Mouse (Mus musculus) embryonic stem cell, embryonic (primary cell): ENCODE results near the gene Prickle2.

Source experiments
- CTCF ChIA-PET, 4 experiments: fragments of 300-600 bp in 2 of 4; fragments of 350-600 bp in 2 of 4; sonication (Branson Sonifier 250); formaldehyde crosslinking; loops; one replicate each; lab custom pipeline; 2022; ENCODE audit warnings: inconsistent platforms in 2 of 4; lab: Charles Lee
- POLR2A ChIA-PET, 4 experiments: fragments of 300-600 bp in 2 of 4; fragments of 350-600 bp in 2 of 4; sonication (Branson Sonifier 250); formaldehyde crosslinking; loops; one replicate each; lab custom pipeline; 2022; ENCODE audit warnings: antibody characterized with exemption in 4 of 4, inconsistent platforms in 1 of 4; lab: Charles Lee

The Prickle2 gene

GRCm38 (mm10) chr6:92407259-92407658 is 298.7 kb downstream of the Prickle2 start:
- POLR2A ChIA-PET, result interaction anchor here in 2 of 4 experiments (0.6 to 1.7 kb wide), 4 partner anchors 10 to 89 kb away, joined by 3 to 6 read pairs (median 4); no protein-coding TSS in a partner anchor
- CTCF ChIA-PET, result interaction anchor here in 2 of 4 experiments (0.5 to 1.8 kb wide), 4 partner anchors 15 to 270 kb away, joined by 3 to 10 read pairs (median 5); no protein-coding TSS in a partner anchor

DNA sequence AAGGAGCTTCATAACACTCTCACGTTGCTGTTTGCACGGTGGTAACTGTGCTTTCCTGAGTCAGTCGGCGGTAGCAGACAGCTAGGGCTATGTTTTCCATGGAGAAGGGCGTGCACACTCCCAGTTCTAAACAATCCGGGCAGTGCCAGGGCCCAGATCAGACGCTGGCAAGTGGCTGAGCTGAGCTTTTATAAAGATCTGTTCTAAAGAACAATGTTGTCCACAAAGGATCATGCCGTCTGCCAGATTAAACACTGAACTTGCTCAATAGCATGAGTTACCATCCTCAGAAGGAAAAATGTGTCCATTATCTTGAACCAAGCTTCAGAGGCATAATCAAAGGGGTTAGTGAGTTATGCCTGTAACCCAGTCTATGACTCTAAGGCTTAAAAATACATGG is 300.4 kb downstream of the Prickle2 start:
- ChIA-PET POLR2A (interaction anchor here in 2 of 4 experiments (0.5 to 0.9 kb wide), 3 partner anchors 183 to 544 kb away, joined by 3 to 5 read pairs (median 3); no protein-coding TSS in a partner anchor), CTCF (interaction anchor here in 2 of 4 experiments (0.7 to 1.2 kb wide), 2 partner anchors 16 to 322 kb away, joined by 3 to 5 read pairs; no protein-coding TSS in a partner anchor)

DNA sequence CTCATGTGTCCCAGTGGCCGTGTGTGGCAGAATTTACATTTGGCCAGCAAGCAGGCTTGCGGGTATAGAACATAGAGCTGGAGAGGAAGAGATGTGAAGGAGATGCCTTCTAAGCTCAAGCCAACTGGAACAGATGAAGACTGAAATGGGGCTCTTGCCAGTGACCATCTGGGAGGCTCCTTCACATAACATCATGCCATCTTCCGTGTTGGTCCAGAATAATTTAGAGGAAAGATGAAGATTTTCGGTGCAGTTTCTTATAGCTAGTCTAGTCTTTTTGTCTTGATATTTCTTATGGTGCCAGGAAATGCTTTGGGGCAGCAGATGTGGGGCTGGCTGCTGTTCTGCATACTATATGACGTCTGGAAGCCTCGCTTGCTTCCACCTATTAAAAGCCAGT is 308.1 kb downstream of the Prickle2 start:
- ChIA-PET CTCF (no interaction called here), POLR2A (interaction anchor here in 1 of 4 experiments (1.0 to 1.5 kb wide), 2 partner anchors 14 to 94 kb away, joined by 3 to 4 read pairs; no protein-coding TSS in a partner anchor)

DNA sequence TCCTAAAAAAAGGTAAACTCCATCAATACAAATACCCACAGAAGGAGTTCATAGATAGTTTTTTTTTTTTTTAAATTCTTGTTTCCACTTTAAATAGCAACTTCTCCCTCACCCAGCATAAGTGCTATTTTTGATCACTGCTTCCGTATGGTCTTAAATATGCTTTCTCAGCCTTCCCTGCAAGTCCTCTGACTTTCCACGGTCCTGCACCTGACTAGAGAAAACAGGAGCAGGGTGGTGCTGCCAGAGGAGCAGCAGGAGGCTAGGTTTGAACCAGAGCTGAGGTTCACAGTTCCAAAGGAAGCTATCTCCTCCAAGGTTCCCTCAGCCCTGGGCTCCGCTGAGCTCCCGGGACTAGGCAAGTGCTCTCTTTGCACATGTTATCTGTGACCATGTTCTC is 310.4 kb downstream of the Prickle2 start:
- CTCF ChIA-PET, result no interaction called here
- POLR2A ChIA-PET, result interaction anchor here in 1 of 4 experiments (0.7 to 1.4 kb wide), 2 partner anchors 19 to 128 kb away, joined by 3 read pairs; no protein-coding TSS in a partner anchor

- CTCF ChIA-PET, result interaction anchor here in 1 of 4 experiments (0.6 kb wide), 1 partner anchor 176 kb away, joined by 3 read pairs; no protein-coding TSS in a partner anchor
- POLR2A ChIA-PET, result interaction anchor here in 1 of 4 experiments (1.4 kb wide), 1 partner anchor 19 kb away, joined by 3 read pairs; no protein-coding TSS in a partner anchor
Observed at GRCm38 (mm10) chr6:92395143-92395542, 310.8 kb downstream of the Prickle2 start.

- CTCF ChIA-PET, result interaction anchor here in 1 of 4 experiments (0.6 kb wide), 1 partner anchor 175 kb away, joined by 3 read pairs; no protein-coding TSS in a partner anchor
- POLR2A ChIA-PET, result interaction anchor here in 1 of 4 experiments (1.4 kb wide), 1 partner anchor 18 kb away, joined by 3 read pairs; no protein-coding TSS in a partner anchor
Observed at GRCm38 (mm10) chr6:92394628-92395027, 311.3 kb downstream of the Prickle2 start.

DNA sequence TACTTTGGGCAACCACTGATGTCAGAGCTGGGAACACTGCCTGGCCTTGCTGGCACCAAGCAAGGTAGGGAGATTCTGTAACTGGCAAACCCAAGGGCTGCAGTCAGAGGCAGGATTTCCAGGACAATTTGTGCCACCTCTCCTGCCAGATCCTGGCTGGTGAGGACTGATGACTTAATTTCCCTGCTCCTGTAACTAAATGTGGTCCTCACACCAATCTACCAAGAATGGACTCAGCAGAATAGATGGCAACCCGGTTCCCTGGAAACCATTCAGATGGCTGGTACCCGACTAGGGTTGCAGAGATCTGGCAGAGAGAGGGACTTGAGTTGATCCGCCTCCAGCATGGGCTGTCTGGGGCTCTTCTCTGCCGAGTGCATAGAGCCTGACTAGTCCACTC is 315.6 kb downstream of the Prickle2 start:
- CTCF ChIA-PET, result no interaction called here
- POLR2A ChIA-PET, result no interaction called here

DNA sequence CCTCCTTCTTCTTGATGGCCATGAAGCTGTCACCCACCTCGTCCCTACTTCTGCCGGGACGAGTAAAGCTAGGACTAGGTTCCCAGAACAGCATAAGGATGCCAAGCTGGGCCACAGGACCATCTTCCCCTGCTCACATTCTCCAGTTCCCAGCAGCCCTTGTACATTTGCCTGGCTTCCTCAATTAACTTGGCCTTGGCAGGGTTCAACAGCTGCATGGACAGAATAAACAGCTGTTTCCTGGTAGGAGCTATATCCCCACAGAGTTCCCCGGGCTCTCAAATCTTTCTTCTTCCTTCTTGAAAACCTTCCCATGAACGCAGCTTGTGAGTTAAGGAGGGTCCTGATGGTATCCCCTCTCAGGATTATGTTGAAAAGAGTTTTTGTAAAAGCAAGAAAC is 317.3 kb downstream of the Prickle2 start:
- POLR2A ChIA-PET, result interaction anchor here in 1 of 4 experiments (0.6 to 1.7 kb wide), 2 partner anchors 12 to 25 kb away, joined by 4 to 5 read pairs; no protein-coding TSS in a partner anchor
- CTCF ChIA-PET, result interaction anchor here in 1 of 4 experiments (0.6 kb wide), 1 partner anchor 57 kb away, joined by 3 read pairs; no protein-coding TSS in a partner anchor

GRCm38 (mm10) chr6:92383196-92383782 is 322.7 kb downstream of the Prickle2 start:
- ChIA-PET CTCF (no interaction called here), POLR2A (interaction anchor here in 1 of 4 experiments (1.2 kb wide), 1 partner anchor 14 kb away, joined by 3 read pairs; no protein-coding TSS in a partner anchor)

DNA sequence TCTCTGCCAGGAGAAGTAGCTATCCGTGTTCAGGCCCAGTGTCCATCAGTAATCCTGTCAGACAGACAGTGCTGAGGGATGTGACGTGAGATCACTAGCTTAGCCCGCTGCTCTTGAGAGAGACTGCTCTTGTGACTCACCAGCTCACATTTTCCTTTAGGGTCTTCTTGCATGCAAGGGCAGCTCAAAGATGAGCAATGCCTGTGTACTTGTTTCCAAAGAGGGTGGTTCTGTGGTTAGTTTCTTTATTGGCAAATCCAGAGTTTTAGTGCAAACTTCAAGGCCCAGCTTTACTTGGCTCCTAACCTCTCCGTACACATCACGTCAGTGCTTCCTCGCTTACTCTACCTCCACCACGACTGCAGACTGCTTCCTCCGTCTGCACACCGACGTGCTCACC is 324.9 kb downstream of the Prickle2 start:
- POLR2A ChIA-PET, result interaction anchor here in 1 of 4 experiments (1.1 kb wide), 1 partner anchor 28 kb away, joined by 3 read pairs; no protein-coding TSS in a partner anchor
- CTCF ChIA-PET, result interaction anchor here in 1 of 4 experiments (0.5 to 0.6 kb wide), 2 partner anchors 118 to 1477 kb away, joined by 3 to 9 read pairs; no protein-coding TSS in a partner anchor

GRCm38 (mm10) chr6:92374826-92375225 is 331.1 kb downstream of the Prickle2 start:
- ChIA-PET POLR2A (interaction anchor here in 1 of 4 experiments (0.6 kb wide), 1 partner anchor 924 kb away, joined by 4 read pairs; no protein-coding TSS in a partner anchor), CTCF (interaction anchor here in 1 of 4 experiments (0.6 to 0.7 kb wide), 2 partner anchors 53 to 178 kb away, joined by 4 to 5 read pairs; no protein-coding TSS in a partner anchor)

- ChIA-PET POLR2A (no interaction called here), CTCF (no interaction called here)
Observed at GRCm38 (mm10) chr6:92370896-92371295, 335.1 kb downstream of the Prickle2 start.

DNA sequence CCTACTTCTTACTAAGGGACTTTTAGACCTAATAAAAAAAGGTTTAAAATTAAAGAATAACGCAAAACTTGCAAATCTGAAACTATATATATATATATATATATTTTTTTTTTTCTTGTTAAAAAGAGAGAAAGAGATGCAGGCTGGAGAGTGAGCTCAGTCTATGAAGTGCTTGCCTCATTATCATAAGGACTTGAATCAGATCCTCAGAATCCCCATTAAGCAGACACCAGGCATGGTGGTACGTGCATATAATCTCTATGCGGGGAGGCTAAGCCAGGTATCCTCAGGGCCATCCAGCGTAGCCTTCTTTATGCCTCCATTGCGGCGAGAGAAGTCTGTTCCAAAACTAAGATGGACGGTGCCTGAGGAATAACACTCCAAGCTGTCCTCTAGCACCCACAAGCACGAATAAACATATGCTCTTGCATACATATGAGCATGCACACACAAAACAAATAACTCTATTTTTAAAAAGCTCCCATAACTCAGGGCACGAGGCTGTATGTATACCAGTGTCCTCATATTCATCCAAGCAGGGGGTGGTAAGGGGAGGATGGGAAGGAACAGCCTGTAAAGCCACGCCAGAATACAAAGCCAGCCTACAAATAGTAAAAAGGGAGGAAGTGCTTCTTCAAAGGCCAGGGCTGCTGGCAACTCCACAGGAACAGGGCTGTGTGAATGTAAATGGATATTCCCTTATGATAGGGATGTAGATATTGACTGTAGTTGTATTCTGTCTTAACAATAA is 358.5 kb downstream of the Prickle2 start:
- ChIA-PET CTCF (no interaction called here), POLR2A (no interaction called here)

DNA sequence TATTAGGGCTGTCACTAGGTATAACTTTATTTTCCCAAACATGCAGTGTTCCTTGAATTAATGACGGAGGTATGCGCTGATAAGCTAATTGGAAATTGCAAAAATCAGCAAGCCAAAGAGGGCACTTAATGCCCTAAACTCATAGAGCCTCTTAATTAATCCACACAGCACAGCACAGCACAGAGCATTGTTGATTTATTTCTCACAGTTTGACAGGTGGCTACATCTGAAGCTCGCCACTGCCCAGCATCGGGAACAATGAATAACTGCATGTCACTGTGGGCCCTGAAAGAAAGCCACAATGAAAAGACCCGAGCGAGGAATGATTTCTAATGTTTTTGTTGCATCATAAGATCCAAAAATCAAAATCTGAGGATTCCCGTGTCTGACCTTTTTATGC is 359.2 kb downstream of the Prickle2 start:
- POLR2A ChIA-PET, result no interaction called here
- CTCF ChIA-PET, result no interaction called here

DNA sequence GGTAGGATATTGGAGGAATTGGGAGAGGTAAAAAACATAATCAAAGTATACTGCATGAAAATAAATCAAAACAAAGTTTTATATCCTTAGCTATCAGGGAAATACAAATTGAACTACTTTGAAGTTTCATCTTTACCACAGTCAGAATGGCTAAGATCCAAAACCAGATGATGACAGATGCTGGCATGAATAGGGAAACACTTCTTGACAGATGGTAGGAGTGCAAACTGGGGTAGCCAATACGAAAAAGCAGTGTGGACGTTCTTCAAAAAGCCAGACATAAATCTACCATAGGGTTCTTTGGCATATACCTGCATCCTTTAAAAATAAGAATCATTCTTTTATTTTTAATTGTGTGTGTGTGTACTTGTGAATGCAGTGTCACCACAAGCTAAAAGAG is 360.8 kb downstream of the Prickle2 start:
- ChIA-PET POLR2A (no interaction called here), CTCF (no interaction called here)

DNA sequence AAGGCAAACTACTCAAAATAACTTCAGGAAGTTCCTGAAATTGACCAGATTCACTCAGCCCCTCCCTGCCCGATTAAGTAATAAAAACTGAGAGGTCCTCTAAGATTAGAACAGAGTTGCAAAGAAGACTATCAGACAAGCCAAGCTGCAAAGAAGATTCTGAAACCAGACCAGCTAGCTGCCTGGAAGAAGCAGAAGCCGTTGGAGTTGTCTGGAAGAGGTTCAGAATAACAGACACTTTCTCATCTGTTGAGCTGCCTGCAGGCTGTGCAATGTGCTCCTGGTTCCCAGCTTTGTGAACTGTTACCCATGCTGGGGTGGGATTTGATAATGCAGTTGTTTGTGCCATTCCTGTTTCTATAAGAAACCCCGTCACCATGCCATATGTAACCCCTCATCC is 361.4 kb downstream of the Prickle2 start:
- ChIA-PET POLR2A (no interaction called here), CTCF (no interaction called here)
